Mouse (Mus musculus): ENCODE data around the gene Zfp335. TPM values are rescaled to one million over a fixed set of nuclear protein-coding genes. Genes with fewer than 3 reads are reported as not detected.
A peak's percentile ranks its signal among the peaks of the same experiment; 100 is the strongest.
"Not testable (repeated sequence)": the region's sequence is repeated elsewhere in the genome, so short reads cannot be mapped to it uniquely, and the experiment has no call there.

The Zfp335 gene
- polyA plus RNA-seq, 1 experiment from 2014 or later: 8.0 TPM

- peak overlapping the region; percentile 91 for H3K4me2 ChIP-seq (ENCODE audit: low read depth, low read length)
- H3K9ac ChIP-seq (replicated peaks; ENCODE audit: low read length): peak overlapping the region; percentile 100
- H3K36me3 ChIP-seq (replicated peaks; ENCODE audit: control insufficient read depth, insufficient read depth, low read depth, low read length): no peaks in the 10 kb centered on the region
- 0 out of 2 replicates have a peak, but pooled peaks have one; percentile 21 for ATAC-seq (replicated peaks; ENCODE audit: insufficient number of reproducible peaks, low FRiP score, low TSS enrichment, low read depth)
- no peaks in the 10 kb centered on the region for H3K9me3 ChIP-seq (replicated peaks; ENCODE audit: control insufficient read depth, low read length)
- no peaks in the 10 kb centered on the region for H3K4me1 ChIP-seq (ENCODE audit: control insufficient read depth, insufficient read depth, low read length)
- H3K27ac ChIP-seq (replicated peaks; ENCODE audit: low read depth, low read length): peak overlapping the region; percentile 100
- DNase-seq (ENCODE audit: low spot score): peak; percentile 54
- peak overlapping the region; percentile 95 for H3K4me3 ChIP-seq (ENCODE audit: low read depth, low read length)
- H3K27me3 ChIP-seq (ENCODE audit: control insufficient read depth, insufficient read depth, low read length): no peaks in the 10 kb centered on the region
- WGBS: 2% methylated on average over 28 of the region's 28 CpGs
These were observed 32.9 kb downstream of the Zfp335 start for GRCm38 (mm10) chr2:164878509-164879227.

DNA sequence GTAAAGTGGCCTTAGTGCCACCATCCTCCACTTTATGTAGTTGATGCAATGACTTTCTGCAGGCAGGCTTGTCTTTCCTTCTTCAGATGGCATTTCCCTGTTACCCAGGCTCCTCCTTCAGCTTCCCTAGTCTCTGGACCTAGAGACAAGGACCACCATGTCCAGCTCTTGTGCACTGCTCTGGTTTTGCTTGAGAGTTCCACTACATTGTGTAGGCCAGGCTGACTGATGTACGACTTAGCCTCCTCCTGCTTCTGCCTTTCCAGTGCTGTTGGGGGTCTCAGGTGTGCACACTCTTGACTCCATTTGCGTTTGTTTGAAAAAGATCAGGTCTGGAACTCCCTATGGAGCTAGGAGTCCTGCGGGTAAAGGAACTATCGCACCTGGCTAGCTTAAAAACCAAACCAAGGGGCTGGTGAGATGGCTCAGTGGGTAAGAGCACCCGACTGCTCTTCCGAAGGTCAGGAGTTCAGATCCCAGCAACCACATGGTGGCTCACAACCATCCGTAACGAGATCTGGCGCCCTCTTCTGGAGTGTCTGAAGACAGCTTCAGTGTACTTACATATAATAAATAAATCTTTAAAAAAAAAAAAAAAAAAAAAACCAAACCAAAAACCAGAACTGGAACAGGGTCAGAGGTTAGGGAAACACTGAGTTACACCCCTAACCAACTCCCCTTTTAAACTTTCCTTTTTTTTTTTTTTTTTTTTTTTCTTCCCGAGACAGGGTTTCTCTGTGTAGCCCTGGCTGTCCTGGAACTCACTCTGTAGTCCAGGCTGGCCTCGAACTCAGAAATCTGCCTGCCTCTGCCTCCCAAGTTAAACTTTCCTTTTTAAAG lies 34.0 kb downstream of the Zfp335 start:
- whole genome bisulfite sequencing: 77% methylated on average over 11 of the region's 11 CpGs
- not testable (repeated sequence) for H3K36me3 ChIP-seq (replicated peaks; ENCODE audit: control insufficient read depth, insufficient read depth, low read depth, low read length); H3K9me3 ChIP-seq (replicated peaks; ENCODE audit: control insufficient read depth, low read length); H3K4me3 ChIP-seq (ENCODE audit: low read depth, low read length); H3K27ac ChIP-seq (replicated peaks; ENCODE audit: low read depth, low read length); ATAC-seq (replicated peaks; ENCODE audit: insufficient number of reproducible peaks, low FRiP score, low TSS enrichment, low read depth); DNase-seq (ENCODE audit: low spot score); H3K27me3 ChIP-seq (ENCODE audit: control insufficient read depth, insufficient read depth, low read length); H3K4me2 ChIP-seq (ENCODE audit: low read depth, low read length); H3K4me1 ChIP-seq (ENCODE audit: control insufficient read depth, insufficient read depth, low read length); H3K9ac ChIP-seq (replicated peaks; ENCODE audit: low read length)

- H3K27ac ChIP-seq (replicated peaks; ENCODE audit: low read depth, low read length); H3K4me2 ChIP-seq (ENCODE audit: low read depth, low read length); H3K36me3 ChIP-seq (replicated peaks; ENCODE audit: control insufficient read depth, insufficient read depth, low read depth, low read length); DNase-seq (ENCODE audit: low spot score); H3K9me3 ChIP-seq (replicated peaks; ENCODE audit: control insufficient read depth, low read length); H3K9ac ChIP-seq (replicated peaks; ENCODE audit: low read length); H3K27me3 ChIP-seq (ENCODE audit: control insufficient read depth, insufficient read depth, low read length); H3K4me3 ChIP-seq (ENCODE audit: low read depth, low read length); ATAC-seq (replicated peaks; ENCODE audit: insufficient number of reproducible peaks, low FRiP score, low TSS enrichment, low read depth); H3K4me1 ChIP-seq (ENCODE audit: control insufficient read depth, insufficient read depth, low read length): not testable (repeated sequence)
- 60% methylated on average over 2 of the region's 2 CpGs for WGBS
These were observed 35.9 kb downstream of the Zfp335 start for GRCm38 (mm10) chr2:164875648-164876047.

DNA sequence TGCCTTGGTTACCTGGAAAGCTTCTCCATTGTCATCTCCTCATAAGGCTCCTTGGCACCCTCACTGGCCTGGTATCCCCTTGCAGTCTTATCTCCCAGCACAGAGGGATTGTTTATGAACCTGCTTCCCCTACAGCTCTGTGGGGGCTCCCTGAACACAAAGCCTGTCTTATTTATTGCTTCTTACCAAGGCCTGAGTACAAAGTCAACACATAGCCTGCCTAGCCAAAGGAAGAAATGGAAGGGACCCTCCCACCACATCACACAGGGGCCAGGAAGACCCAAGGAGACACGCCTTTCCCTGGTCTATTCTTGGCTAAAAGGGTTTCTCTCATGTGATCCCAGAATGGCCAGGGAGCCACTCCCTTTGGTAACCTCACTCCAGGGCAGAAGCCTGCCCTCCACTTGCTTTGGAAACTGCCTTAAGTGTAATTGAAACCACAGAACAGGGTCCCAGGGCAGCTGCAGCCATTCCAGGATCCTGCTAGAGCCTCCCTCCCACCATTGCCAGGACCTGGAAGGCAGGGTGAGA lies 37.3 kb downstream of the Zfp335 start:
- ATAC-seq (replicated peaks; ENCODE audit: insufficient number of reproducible peaks, low FRiP score, low TSS enrichment, low read depth) (no peak), DNase-seq (ENCODE audit: low spot score) (peak; percentile 29)
- 42% methylated on average over 1 of the region's 1 CpGs for WGBS
- Histone ChIP-seq H3K9me3 (replicated peaks; ENCODE audit: control insufficient read depth, low read length) (no peaks in the 10 kb centered on the region), H3K4me3 (ENCODE audit: low read depth, low read length) (no peak overlapping the region), H3K9ac (replicated peaks; ENCODE audit: low read length) (no peak overlapping the region), H3K27me3 (ENCODE audit: control insufficient read depth, insufficient read depth, low read length) (no peaks in the 10 kb centered on the region), H3K4me2 (ENCODE audit: low read depth, low read length) (no peak overlapping the region), H3K4me1 (ENCODE audit: control insufficient read depth, insufficient read depth, low read length) (no peaks in the 10 kb centered on the region), H3K36me3 (replicated peaks; ENCODE audit: control insufficient read depth, insufficient read depth, low read depth, low read length) (no peaks in the 10 kb centered on the region), H3K27ac (replicated peaks; ENCODE audit: low read depth, low read length) (no peak overlapping the region)

- Histone ChIP-seq H3K27me3 (ENCODE audit: control insufficient read depth, insufficient read depth, low read length) (no peaks in the 10 kb centered on the region), H3K36me3 (replicated peaks; ENCODE audit: control insufficient read depth, insufficient read depth, low read depth, low read length) (no peaks in the 10 kb centered on the region), H3K4me1 (ENCODE audit: control insufficient read depth, insufficient read depth, low read length) (no peaks in the 10 kb centered on the region), H3K9ac (replicated peaks; ENCODE audit: low read length) (no peak overlapping the region), H3K9me3 (replicated peaks; ENCODE audit: control insufficient read depth, low read length) (no peaks in the 10 kb centered on the region), H3K4me2 (ENCODE audit: low read depth, low read length) (no peak overlapping the region), H3K27ac (replicated peaks; ENCODE audit: low read depth, low read length) (no peak overlapping the region), H3K4me3 (ENCODE audit: low read depth, low read length) (no peak overlapping the region)
- 70% methylated on average over 3 of the region's 3 CpGs for WGBS
- no peak for DNase-seq (ENCODE audit: low spot score)
- no peak for ATAC-seq (replicated peaks; ENCODE audit: insufficient number of reproducible peaks, low FRiP score, low TSS enrichment, low read depth)
These were observed 37.9 kb downstream of the Zfp335 start for GRCm38 (mm10) chr2:164873621-164874020.

GRCm38 (mm10) chr2:164871602-164872303 lies 39.8 kb downstream of the Zfp335 start:
- no peak overlapping the region for H3K9ac ChIP-seq (replicated peaks; ENCODE audit: low read length)
- ATAC-seq (replicated peaks; ENCODE audit: insufficient number of reproducible peaks, low FRiP score, low TSS enrichment, low read depth) (no peak), DNase-seq (ENCODE audit: low spot score) (no peak)
- H3K36me3 ChIP-seq (replicated peaks; ENCODE audit: control insufficient read depth, insufficient read depth, low read depth, low read length): no peaks in the 10 kb centered on the region
- no peak overlapping the region for H3K4me3 ChIP-seq (ENCODE audit: low read depth, low read length)
- no peak overlapping the region for H3K4me2 ChIP-seq (ENCODE audit: low read depth, low read length)
- H3K9me3 ChIP-seq (replicated peaks; ENCODE audit: control insufficient read depth, low read length): no peaks in the 10 kb centered on the region
- no peaks in the 10 kb centered on the region for H3K4me1 ChIP-seq (ENCODE audit: control insufficient read depth, insufficient read depth, low read length)
- H3K27me3 ChIP-seq (ENCODE audit: control insufficient read depth, insufficient read depth, low read length): no peaks in the 10 kb centered on the region
- 54% methylated on average over 6 of the region's 6 CpGs for WGBS
- H3K27ac ChIP-seq (replicated peaks; ENCODE audit: low read depth, low read length): no peak overlapping the region

- Histone ChIP-seq H3K4me1 (ENCODE audit: control insufficient read depth, insufficient read depth, low read length) (no peaks in the 10 kb centered on the region), H3K9me3 (replicated peaks; ENCODE audit: control insufficient read depth, low read length) (no peaks in the 10 kb centered on the region), H3K4me3 (ENCODE audit: low read depth, low read length) (no peak overlapping the region), H3K9ac (replicated peaks; ENCODE audit: low read length) (no peak overlapping the region), H3K36me3 (replicated peaks; ENCODE audit: control insufficient read depth, insufficient read depth, low read depth, low read length) (no peaks in the 10 kb centered on the region), H3K4me2 (ENCODE audit: low read depth, low read length) (no peak overlapping the region), H3K27ac (replicated peaks; ENCODE audit: low read depth, low read length) (no peak overlapping the region), H3K27me3 (ENCODE audit: control insufficient read depth, insufficient read depth, low read length) (no peaks in the 10 kb centered on the region)
- WGBS: 72% methylated on average over 7 of the region's 7 CpGs
- ATAC-seq (replicated peaks; ENCODE audit: insufficient number of reproducible peaks, low FRiP score, low TSS enrichment, low read depth) (no peak; the same call in 1 of the 2 replicates), DNase-seq (ENCODE audit: low spot score) (no peak)
These were observed 43.1 kb downstream of the Zfp335 start for GRCm38 (mm10) chr2:164868491-164868890.
